Mouse (Mus musculus) kidney, adult 2 months (tissue): ENCODE results near the gene Dgkq.

Experiments
- CTCF ChIP-seq: fragments of 200-500 bp; conservative IDR thresholded peaks from 2 replicates; pipeline ENCODE4 v1.5.1; 2011; ENCODE audit warnings: low read depth, mild to moderate bottlenecking, control low read depth, low read length, moderate library complexity, mixed read lengths; ENCODE audit not compliant: insufficient read depth, insufficient read length
- POLR2A ChIP-seq: fragments of 200-500 bp; IDR thresholded peaks from one replicate; pipeline ENCODE4 v1.6.1; 2011; ENCODE audit warnings: low read depth, low read length, control low read depth

- TF ChIP-seq CTCF: no peak
- TF ChIP-seq POLR2A: no peak
These were observed 23.2 kb downstream of the Dgkq start for GRCm38 (mm10) chr5:108646343-108646660.
